Mouse (Mus musculus): ENCODE results near the gene Gm28036.
"Not testable (repeated sequence)": the region's sequence is repeated elsewhere in the genome, so short reads cannot be mapped to it uniquely, and the experiment has no call there.

Gene Gm28036

DNA sequence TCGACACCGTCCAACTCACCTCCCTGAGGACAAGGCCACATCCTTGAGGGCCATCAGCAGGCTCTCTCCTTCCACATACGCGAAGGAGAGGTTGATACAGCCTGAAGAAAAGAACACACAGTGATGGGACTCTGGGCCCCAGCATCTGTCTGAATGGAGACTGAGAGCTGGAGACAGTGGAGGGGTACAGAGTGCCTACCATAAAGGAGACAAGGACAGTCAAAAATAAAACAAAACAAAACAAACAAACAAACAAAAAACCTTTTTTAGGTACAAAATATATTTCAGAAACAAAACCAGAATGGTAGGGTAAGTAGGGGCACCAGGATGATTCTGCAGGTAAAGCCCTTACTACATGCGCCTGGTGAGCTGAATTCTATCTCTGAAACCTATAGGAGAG, at the start of gene Gm28036:
TSS of gene Gm28036 (minus strand) at position 101 of the 400 bp plus-strand sequence.
- no peak for DNase-seq

DNA sequence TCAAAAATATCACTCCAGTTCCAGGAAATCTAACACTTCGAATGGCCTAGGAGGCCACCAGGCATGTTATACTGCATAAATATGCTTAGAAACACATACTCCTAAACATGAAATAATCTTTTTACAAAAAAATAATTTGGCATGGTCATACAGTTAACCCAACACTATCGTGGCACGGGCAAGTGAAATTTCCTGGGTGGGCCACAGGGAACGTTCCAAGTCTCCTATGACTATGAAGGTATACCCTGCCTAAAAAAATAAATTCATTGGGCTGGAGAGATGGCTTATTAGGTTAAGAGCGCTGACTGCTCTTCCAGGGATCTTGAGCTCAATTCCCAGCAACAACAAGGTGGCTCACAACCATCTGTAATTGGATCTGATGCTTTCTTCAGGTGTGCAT, 39.7 kb upstream of the Gm28036 start:
- no peak for DNase-seq

DNA sequence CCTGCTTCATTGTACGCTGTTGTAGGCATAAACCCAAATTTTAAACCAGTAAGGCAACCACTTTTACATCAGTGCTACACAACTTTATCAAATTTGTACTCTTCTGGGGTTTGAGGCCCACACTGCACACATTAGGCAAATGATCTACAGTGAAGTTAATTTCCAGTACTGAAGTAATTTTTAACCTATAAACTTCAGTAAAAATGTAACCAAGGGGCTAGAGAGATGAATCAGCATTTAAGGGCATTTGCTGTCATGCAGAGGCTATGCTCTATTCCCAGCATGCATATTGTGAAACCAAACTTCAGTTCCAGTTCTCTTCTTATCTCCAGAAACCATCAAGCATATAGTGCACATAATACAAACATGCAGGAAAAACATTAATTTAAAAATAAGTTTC, 38.6 kb upstream of the Gm28036 start:
- no peak for DNase-seq

GRCm38 (mm10) chr2:156151538-156151937, 24.6 kb upstream of the Gm28036 start:
- DNase-seq: no peak

GRCm38 (mm10) chr2:156147316-156147915, 20.5 kb upstream of the Gm28036 start:
- no peak for DNase-seq

- DNase-seq: no peak
Observed at GRCm38 (mm10) chr2:156146272-156146989, 19.5 kb upstream of the Gm28036 start.

DNA sequence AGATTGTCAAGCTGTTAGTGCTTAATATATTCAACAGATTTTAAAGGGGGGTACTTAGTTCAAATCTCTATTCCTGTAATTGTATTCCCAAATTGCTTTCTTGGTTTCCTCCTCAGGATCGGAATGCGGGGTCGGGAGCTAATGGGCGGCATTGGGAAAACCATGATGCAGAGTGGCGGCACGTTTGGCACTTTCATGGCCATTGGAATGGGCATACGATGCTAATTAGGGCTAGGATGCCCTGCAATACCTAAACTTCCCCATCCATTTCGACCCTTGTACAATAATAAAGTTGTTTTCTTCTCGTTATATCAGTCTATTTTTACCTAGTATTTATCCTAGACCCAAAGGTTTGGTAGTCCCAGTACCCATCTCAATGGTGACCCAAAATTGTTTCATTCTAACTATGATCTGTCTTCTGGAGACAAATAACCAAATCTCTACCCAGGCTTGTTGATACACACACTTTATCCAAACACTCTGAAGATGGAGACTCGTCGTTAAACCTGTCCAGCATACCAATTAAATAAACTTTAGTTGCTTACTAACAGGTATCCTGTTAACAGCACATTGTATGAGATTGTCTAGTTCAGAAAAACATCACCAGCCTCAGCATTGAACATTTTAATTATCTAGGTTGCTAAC, 18.7 kb upstream of the Gm28036 start:
- DNase-seq: no peak

DNA sequence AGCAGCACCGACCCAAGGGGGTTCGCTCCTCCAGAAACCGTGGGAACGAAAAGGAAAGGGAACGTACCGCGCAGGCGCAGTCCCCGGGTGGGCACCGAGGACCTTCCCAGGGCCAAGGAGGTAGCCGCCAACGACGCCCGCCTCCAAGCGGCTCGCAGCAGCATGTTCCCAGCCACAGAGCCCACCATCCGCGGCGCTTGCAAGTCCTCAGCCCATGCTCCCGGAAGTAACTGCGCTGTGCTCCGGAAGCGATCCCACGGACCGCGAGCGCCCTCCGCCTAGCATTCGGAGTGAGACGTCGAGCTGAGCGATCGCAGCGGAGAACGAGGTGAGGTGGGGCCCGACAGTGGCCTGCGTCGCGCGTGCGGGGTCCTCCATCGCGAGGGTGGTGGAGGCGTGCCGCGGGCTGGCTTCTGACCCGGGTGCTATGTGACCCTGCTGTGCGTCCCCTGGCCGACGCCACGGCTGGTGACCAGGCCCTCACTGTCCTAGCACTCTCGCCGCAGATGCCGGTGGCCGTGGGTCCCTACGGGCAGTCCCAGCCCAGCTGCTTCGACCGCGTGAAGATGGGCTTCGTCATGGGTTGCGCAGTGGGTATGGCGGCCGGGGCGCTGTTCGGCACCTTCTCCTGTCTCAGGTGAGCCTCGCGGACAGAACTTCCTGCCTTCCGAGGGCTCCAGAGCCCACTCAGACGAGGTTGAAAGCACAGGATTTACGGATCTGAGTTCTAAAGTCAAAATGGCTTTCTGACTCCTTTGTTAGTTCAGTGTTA, 17.2 kb upstream of the Gm28036 start, which contains the start of the genes Romo1 and Nfs1:
TSS of gene Romo1 (plus strand) at position 87 of the 772 bp plus-strand sequence.
TSS of gene Nfs1 (minus strand) at position 234 of the 772 bp plus-strand sequence.
- peak; percentile 86 for DNase-seq

DNA sequence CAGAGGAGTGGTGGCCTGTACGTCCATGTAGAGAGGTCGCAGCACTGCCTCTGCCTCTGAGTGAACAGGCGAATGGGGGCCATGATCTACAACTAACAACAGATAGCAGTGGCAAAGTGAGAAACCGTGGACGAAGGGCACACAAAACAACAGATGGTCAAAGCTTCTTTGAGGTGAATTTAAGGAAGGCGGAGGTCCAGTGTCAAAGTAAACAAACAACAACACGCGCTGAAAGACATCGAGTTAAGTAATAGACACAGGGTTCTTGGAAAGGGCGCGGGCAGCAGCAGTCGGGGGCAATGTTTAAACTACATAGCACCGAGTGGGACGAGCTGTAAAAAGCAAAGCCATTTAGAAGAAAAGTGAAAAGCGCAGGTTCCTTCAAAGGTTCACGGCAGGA, 16.5 kb upstream of the Gm28036 start:
- DNase-seq: no peak

DNA sequence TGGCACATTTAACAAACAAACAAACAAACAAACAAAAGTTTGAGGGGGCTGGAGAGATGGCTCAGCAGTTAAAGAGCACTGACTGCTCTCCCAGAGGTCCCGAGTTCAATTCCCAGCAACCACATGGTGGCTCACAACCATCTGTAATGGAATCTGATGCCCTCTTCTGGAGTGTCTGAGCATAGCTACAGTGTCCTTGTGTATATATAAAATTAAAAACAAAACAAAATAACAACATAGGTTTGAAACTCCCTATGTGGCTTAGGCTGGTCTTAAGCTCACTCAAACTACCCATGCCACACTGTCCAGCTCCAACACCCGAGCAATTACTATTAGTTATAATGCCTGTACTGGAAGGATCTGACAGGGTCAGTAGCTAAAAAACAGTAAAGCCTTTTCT, 15.9 kb upstream of the Gm28036 start:
- no peak for DNase-seq

DNA sequence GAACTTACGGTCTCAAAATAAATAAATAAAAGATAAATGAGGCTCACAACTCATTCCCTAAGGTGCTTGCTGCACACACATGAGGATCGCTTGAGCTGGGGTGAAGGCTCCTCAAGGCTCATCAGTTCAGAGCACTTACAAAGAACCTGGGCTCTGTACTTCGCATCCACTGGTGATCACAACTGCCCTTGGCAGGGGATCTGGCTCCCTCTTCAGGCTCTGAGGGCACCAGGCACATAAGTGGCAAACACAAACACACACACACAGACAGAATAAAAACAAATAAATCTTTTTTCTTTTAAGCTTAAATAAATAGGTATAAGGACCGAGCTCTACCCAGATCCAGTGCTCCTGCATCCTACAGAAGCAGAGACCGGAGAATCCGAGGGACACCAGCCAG, 8.8 kb upstream of the Gm28036 start:
- DNase-seq: no peak

DNA sequence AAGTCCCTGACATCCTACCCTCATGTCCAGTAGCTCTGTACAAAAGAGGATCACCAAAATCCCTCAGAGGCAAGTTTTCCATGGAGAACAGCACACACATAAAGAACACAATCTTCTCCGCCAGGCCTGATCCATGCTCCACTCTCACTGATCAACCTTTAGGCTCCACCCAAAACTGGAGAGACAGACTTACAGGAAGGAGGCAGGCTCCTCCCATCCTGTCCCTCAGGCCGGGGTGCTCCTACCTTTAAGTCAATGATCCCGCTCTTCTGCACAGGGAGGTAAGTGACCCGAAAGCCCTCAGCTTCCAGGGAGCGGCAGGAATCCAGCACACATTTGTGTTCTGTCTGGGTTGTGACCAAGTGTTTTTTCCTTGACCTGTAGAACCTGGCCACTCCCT, 7.3 kb upstream of the Gm28036 start:
- DNase-seq: no peak

- no peak for DNase-seq
Observed at GRCm38 (mm10) chr2:156123731-156124130, 3.2 kb downstream of the Gm28036 start.

GRCm38 (mm10) chr2:156119566-156119965, 7.3 kb downstream of the Gm28036 start:
- DNase-seq: no peak

DNA sequence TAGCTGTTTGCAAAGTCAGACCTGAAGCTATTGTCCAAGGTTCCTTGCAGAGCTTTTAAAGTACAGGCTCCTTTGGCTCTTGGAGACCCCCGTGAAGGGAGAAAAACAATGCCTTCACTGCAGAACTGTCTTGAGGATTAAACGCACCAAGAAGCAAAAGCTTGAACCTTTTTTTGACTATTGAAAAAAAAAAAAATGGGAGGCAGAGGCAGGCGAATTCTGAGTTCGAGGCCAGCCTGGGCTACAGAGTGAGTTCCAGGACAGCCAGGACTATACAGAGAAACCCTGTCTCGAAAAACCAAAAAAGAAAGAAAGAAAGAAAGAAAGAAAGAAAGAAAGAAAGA, 14.8 kb downstream of the Gm28036 start:
- DNase-seq: not testable (repeated sequence)

DNA sequence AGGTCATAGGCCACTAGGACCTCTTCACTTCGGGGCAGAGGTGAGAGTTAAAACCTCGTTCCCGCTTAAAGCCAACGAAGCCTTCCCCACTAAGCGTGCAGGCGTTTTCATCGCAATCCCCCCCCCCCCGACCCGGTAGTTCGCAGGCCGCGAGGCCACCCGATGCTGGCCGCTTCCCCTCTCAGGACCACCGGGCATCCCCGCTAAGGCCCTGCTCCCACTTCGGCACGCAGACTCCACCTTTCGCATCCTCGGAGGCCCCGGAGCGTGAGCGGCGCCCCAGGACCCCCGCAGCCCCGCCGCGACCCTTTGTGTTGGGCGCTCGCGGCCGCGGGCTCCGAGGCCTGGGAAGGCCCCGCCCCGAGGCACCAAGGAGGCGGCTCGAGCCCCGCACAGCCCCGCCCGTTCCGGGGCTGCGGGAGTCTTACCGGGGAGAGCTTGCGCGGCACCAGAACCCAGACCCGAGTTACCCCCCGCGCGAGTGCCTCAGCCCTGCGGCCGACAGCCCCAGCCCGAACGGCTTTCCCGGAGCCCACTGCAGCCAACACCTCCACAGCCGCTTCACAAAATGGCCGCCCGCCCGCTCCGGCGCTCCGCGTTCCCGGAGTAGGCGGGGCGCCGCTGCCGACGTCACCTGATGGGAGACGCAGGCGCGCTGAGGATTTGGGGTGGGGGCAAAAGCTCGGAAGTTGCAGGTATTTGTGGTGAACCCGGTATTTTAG, 15.4 kb downstream of the Gm28036 start, which contains the start of the genes Cpne1 and Rbm12:
TSS of gene Cpne1 (minus strand) at position 608 of the 722 bp plus-strand sequence.
TSS of gene Rbm12 (minus strand) at position 621 of the 722 bp plus-strand sequence.
- peak; percentile 86 for DNase-seq

DNA sequence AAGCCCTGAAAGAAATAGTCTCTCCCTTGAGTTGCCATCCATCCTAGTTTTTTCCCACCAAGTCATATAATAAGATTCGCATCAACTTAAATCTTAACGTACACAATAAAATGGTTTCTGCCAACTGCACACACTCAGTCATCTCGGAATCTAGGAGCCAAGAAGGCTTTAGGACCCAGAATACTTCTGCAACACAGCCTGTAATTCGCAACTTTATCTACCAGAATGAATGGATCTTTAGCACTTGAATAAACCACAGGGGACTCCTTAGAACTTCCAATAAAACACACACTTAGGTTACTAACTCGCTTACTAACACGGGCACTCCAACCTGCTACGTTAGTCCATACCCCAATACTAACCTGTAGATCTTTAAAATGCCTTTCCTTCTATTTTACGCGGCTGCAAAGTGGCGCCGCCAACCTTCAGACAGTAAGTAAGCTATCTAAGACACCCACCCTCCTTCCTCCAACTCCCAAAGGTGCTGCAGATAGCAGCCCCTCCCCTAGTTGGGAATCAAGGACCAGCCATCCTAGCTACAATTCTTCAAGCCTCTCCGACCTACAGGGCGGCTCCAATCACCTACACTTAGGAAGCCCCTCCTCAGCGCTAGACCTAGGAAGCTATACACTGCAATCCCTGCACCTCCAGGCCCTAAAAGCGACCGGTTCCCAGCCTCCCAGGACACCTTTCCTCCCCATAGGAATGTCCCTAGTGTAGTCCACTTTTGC, 16.1 kb downstream of the Gm28036 start:
- peak; percentile 25 for DNase-seq

GRCm38 (mm10) chr2:156091926-156092325, 35.0 kb downstream of the Gm28036 start:
- no peak for DNase-seq

DNA sequence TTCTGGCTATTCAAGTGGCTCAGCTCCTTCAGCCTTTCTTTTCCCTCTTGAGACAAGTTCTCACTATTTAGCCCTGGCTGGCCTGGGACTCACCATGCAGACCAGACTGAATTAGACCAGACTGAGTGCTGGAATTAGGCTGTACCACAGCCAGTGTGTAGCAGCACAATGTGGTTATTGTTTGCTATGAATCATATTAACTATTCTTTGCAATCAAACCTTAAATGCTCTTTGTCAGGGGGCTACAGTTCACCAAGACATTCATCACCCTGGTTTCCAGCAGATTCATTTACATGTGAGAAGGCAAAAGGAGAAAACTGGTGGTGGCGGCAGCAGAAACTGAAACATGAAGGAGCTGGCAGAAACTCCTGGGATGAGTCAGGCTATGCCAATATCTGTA, 37.1 kb downstream of the Gm28036 start:
- DNase-seq: no peak

DNA sequence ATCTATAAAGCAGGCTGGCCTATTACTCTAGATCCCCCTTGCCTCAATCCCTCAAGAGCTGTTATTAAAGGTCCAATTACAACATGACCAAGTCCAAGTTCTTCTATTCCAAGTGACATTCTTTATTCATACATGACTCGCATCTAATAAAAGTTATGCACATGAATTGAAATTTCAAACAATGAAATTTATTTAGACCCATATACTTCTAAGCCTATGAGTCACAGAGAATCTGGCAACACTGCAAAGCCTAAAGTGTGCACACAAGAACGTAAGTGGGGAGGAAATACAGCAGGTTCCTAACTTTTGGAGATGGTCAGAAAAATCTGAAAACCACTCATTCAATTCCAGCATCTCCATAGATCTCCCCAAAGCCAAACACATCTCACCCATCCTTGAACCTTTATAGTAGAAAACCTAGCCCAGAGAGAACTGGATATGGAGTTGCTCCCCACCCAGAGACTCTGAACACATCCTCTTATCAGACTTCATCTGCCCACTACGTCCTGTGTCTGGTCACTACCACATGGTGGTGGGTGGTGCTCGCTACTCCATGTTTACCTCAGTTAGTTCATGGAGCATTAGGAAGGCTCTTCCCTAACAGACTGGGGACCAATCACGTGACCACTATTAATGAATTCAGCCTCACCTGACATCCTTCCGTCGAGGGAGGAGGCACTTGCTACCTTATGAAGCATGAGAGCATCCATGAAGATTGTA, 39.3 kb downstream of the Gm28036 start:
- no peak for DNase-seq

GRCm38 (mm10) chr2:156084541-156084940, 42.4 kb downstream of the Gm28036 start:
- DNase-seq: no peak
